Mouse (Mus musculus) kidney, postnatal 0 days (tissue): ENCODE measurements around the gene Bri3. TPM values are rescaled to one million over a fixed set of nuclear protein-coding genes. Genes with fewer than 3 reads are reported as not detected.
A peak's percentile ranks its signal among the peaks of the same experiment; 100 is the strongest.

Experiments
- ATAC-seq: fragments of 200-750 bp; cut with Nextera tagmentation; replicated peaks from 2 replicates; pipeline ENCODE4 v1.8.0; 2017; ENCODE audit warnings: low read depth, moderate number of reproducible peaks, moderate TSS enrichment, moderate library complexity; ENCODE audit not compliant: low FRiP score
- DNase-seq: peaks from one replicate; pipeline ENCODE4 v3.0.0-alpha.2; 2016; ENCODE audit warnings: low spot score
- H3K27ac ChIP-seq: fragments of 300-500 bp; sonication (generic); 2 replicates; pipeline ENCODE4 v1.5.1; 2014; ENCODE audit warnings: mild to moderate bottlenecking
- H3K27me3 ChIP-seq: fragments of 300-500 bp; sonication (generic); 2 replicates; pipeline ENCODE4 v1.6.1; 2014; ENCODE audit warnings: low read length, mixed read lengths; ENCODE audit not compliant: insufficient read depth
- H3K36me3 ChIP-seq: fragments of 300-500 bp; sonication (generic); 2 replicates; pipeline ENCODE4 v1.6.1; 2014; ENCODE audit warnings: low read length, mixed read lengths; ENCODE audit not compliant: insufficient read depth
- H3K4me1 ChIP-seq: fragments of 300-500 bp; sonication (generic); replicated peaks from 2 replicates; pipeline ENCODE4 v1.6.1; 2014; ENCODE audit warnings: antibody characterized with exemption, low read length, mixed read lengths; ENCODE audit not compliant: insufficient read depth
- H3K4me2 ChIP-seq: fragments of 300-500 bp; sonication (generic); 2 replicates; pipeline ENCODE4 v1.6.1; 2014; ENCODE audit warnings: mild to moderate bottlenecking, low read length, moderate library complexity, mixed read lengths
- H3K4me3 ChIP-seq: fragments of 300-500 bp; sonication (generic); replicated peaks from 2 replicates; pipeline ENCODE4 v1.5.1; 2014; ENCODE audit warnings: low read depth, low read length
- H3K9ac ChIP-seq: fragments of 300-500 bp; sonication (generic); 2 replicates; pipeline ENCODE4 v1.6.1; 2014; ENCODE audit warnings: low read depth, low read length
- H3K9me3 ChIP-seq: fragments of 300-500 bp; sonication (generic); replicated peaks from 2 replicates; pipeline ENCODE4 v1.6.1; 2016; ENCODE audit warnings: low read length, inconsistent platforms, mixed read lengths
- CTCF ChIP-seq: IDR thresholded peaks from 2 replicates; pipeline ENCODE4 v1.5.1; 2016; ENCODE audit warnings: antibody characterized with exemption, low read depth, mild to moderate bottlenecking, moderate library complexity
- WGBS: fragments of 180-500 bp; shearing (Covaris S2); extraction: QIAGEN DNeasy Blood & Tissue Kit; methylation state at CpG from one replicate; pipeline ENCODE4 v1.1.7; 2014; 5-methylcytosine and 5-hydroxymethylcytosine counted together
- polyA plus RNA-seq: library from polyadenylated mRNA; unstranded; fragments of >200 nt; fragmentation: Nextera tagmentation; extraction: Ambion mirVana; gene quantifications from 2 replicates; pipeline ENCODE4 v1.2.1, GENCODE M21; 2015

The Bri3 gene
- polyA plus RNA-seq, 1 experiment from 2014 or later = 224 TPM

DNA sequence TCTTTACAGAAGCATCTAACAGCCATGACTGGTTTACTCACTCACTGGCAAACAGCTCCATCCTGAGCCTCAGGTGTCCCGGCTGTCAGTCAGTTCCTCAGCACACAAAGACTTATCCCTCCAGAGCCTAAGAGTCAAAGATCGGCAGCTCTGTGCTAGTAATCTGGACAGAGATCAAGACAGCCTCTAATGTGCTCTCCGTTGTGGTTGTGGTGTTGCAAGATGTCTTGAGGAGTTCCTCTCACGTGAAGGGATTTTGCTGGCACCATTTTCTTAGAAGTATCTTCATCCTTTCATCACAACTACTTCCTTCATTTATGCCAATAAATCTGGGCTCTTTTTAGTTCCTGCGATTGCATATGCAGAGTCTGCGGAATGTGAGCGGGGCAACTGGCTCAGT lies 67.9 kb downstream of the Bri3 start:
- Histone ChIP-seq H3K4me3 (no peak overlapping the region), H3K4me2 (no peak overlapping the region), H3K27me3 (no peaks in the 10 kb centered on the region), H3K9ac (no peak overlapping the region), H3K4me1 (peaks cover 12% of the 10 kb centered on the region), H3K9me3 (no peaks in the 10 kb centered on the region), H3K27ac (no peak overlapping the region), H3K36me3 (no peaks in the 10 kb centered on the region)
- ATAC-seq = no peak
- 72% methylated on average over 7 of the region's 7 CpGs for WGBS
- no peak for TF ChIP-seq CTCF
- no peak for DNase-seq

- H3K36me3 ChIP-seq = no peaks in the 10 kb centered on the region
- H3K4me3 ChIP-seq = no peak overlapping the region
- no peak overlapping the region for H3K27ac ChIP-seq
- DNase-seq (peak; percentile 69), ATAC-seq (no peak; the same call in 1 of the 2 replicates)
- no peak overlapping the region for H3K9ac ChIP-seq
- H3K4me2 ChIP-seq = no peak overlapping the region
- no peak for TF ChIP-seq CTCF
- H3K9me3 ChIP-seq = no peaks in the 10 kb centered on the region
- H3K4me1 ChIP-seq = peaks cover 21% of the 10 kb centered on the region
- WGBS = 13% methylated on average over 5 of the region's 5 CpGs
- H3K27me3 ChIP-seq = no peaks in the 10 kb centered on the region
Measured at GRCm38 (mm10) chr5:144313335-144313734, 69.1 kb downstream of the Bri3 start.

DNA sequence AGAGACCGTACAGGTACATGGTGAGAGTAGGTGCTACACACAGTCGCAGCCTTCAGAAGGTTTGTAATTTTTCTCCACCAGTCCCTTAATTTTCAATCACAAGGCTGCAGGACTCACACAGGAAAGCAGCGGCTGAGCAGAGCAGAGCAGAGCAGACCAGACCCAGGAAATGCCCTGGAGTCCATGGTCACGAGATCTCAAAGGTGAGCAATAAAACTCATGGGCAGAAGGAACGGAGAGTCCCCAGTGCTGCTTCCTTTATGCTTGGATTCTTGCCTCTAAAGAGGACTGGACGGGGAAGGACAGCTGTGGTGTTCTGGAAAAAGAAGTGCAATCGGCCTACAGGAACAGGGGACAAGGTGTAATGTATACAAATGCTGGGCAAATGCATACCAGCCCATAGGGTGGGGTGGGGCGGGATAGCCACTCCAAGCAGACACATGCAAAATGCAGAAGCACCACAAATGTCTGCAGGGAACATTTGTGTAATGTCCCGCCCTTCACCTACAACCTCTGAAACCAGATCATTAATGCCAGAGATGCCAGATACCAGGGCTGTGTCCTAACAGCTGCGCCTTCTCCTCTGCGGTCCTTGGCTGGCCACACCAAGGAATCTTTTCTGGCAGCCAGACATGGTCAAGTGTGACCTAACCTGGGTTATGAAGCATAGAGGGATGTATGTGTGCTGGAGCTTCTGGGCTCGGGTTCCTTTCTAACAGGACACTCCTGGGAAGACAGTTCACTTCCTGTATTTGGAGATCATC lies 70.7 kb downstream of the Bri3 start:
- Histone ChIP-seq H3K27me3 (no peaks in the 10 kb centered on the region), H3K36me3 (no peaks in the 10 kb centered on the region), H3K9ac (no peak overlapping the region), H3K4me2 (no peak overlapping the region), H3K4me1 (peaks cover 24% of the 10 kb centered on the region), H3K27ac (peak overlapping the region; percentile 31; the same call in 1 of the 2 replicates), H3K4me3 (no peak overlapping the region), H3K9me3 (no peaks in the 10 kb centered on the region)
- DNase-seq = peak; percentile 25
- TF ChIP-seq CTCF = no peak
- 0 out of 2 replicates have a peak, but pooled peaks have one; percentile 36 for ATAC-seq
- 68% methylated on average over 12 of the region's 12 CpGs for WGBS

DNA sequence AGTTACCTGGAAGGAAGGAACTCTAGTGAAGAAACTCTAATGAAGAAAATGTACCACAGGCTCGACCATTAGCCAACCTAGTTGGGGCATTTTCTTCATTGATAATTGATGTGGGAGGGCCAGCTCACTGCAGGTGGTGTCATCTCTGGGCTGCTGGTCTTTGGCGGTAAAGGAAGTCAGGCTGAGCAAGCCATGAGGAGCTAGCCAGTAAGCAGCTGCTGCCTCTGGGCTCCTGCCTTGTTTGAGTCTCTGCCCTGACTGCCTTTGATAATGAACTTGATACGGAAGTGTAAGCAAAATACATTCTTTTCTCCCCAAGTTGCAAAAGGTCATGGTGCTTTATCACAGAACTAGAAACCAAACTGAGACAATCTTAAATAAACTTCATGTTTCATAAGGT lies 72.2 kb downstream of the Bri3 start:
- H3K27me3 ChIP-seq = no peaks in the 10 kb centered on the region
- DNase-seq (no peak), ATAC-seq (no peak)
- TF ChIP-seq CTCF = no peak
- H3K4me1 ChIP-seq = peaks cover 24% of the 10 kb centered on the region
- H3K9me3 ChIP-seq = no peaks in the 10 kb centered on the region
- H3K36me3 ChIP-seq = no peaks in the 10 kb centered on the region
- 63% methylated on average over 3 of the region's 3 CpGs for WGBS
- H3K4me3 ChIP-seq = no peak overlapping the region
- no peak overlapping the region for H3K4me2 ChIP-seq
- H3K9ac ChIP-seq = no peak overlapping the region
- H3K27ac ChIP-seq = no peak overlapping the region

GRCm38 (mm10) chr5:144317426-144317825 lies 73.2 kb downstream of the Bri3 start:
- no peaks in the 10 kb centered on the region for H3K27me3 ChIP-seq
- no peaks in the 10 kb centered on the region for H3K9me3 ChIP-seq
- DNase-seq = no peak
- 60% methylated on average over 8 of the region's 8 CpGs for WGBS
- no peak overlapping the region for H3K27ac ChIP-seq
- H3K4me1 ChIP-seq = peaks cover 24% of the 10 kb centered on the region
- TF ChIP-seq CTCF = no peak
- no peak overlapping the region for H3K4me2 ChIP-seq
- no peak overlapping the region for H3K4me3 ChIP-seq
- H3K9ac ChIP-seq = no peak overlapping the region
- no peaks in the 10 kb centered on the region for H3K36me3 ChIP-seq
- no peak for ATAC-seq

GRCm38 (mm10) chr5:144318286-144318685 lies 74.0 kb downstream of the Bri3 start:
- no peak for ATAC-seq
- H3K4me1 ChIP-seq = peaks cover 23% of the 10 kb centered on the region
- H3K9me3 ChIP-seq = no peaks in the 10 kb centered on the region
- no peak overlapping the region for H3K9ac ChIP-seq
- 33% methylated on average over 6 of the region's 6 CpGs for WGBS
- H3K4me2 ChIP-seq = no peak overlapping the region
- H3K4me3 ChIP-seq = no peak overlapping the region
- peak overlapping the region; percentile 39 for H3K27ac ChIP-seq
- no peaks in the 10 kb centered on the region for H3K27me3 ChIP-seq
- DNase-seq = no peak
- TF ChIP-seq CTCF = no peak
- H3K36me3 ChIP-seq = no peaks in the 10 kb centered on the region
